Mouse (Mus musculus) heart, postnatal 0 days (tissue): ENCODE measurements around the gene St8sia2.

Source experiments
- CTCF ChIP-seq: IDR thresholded peaks from 2 replicates; pipeline ENCODE4 v1.5.1; 2016; ENCODE audit warnings: antibody characterized with exemption, control low read depth, low read depth
- EP300 ChIP-seq: IDR thresholded peaks from 2 replicates; pipeline ENCODE4 v1.6.1; 2016; ENCODE audit warnings: antibody characterized with exemption, low read depth

- TF ChIP-seq CTCF (no peak), EP300 (no peak)
Measured at GRCm38 (mm10) chr7:73939236-73939635, 74.3 kb downstream of the St8sia2 start.
